Mouse (Mus musculus) forebrain, embryonic 12.5 days (tissue): ENCODE measurements at regions not wholly inside any gene's neighbourhood (a gene's known extent, or its start where the extent isn't known, plus 50 kb on each side); places are given as distances from the start of the nearest gene placed in this dataset.

Experiments used
- ATAC-seq: fragments of 200-750 bp; cut with Nextera tagmentation; 2 replicates; pipeline ENCODE4 v1.8.0; 2017; ENCODE audit warnings: moderate TSS enrichment; ENCODE audit not compliant: low FRiP score
- H3K27ac ChIP-seq: fragments of 300-500 bp; sonication (generic); 2 replicates; pipeline ENCODE4 v1.5.1; 2016; ENCODE audit warnings: mild to moderate bottlenecking
- H3K27me3 ChIP-seq: fragments of 300-500 bp; sonication (generic); 2 replicates; pipeline ENCODE4 v1.6.1; 2016; ENCODE audit warnings: mild to moderate bottlenecking
- H3K36me3 ChIP-seq: fragments of 300-500 bp; sonication (generic); replicated peaks from 2 replicates; pipeline ENCODE4 v1.6.1; 2016; ENCODE audit warnings: mild to moderate bottlenecking
- H3K4me1 ChIP-seq: fragments of 300-500 bp; sonication (generic); 2 replicates; pipeline ENCODE4 v1.6.1; 2016
- H3K4me2 ChIP-seq: fragments of 300-500 bp; sonication (generic); 2 replicates; pipeline ENCODE4 v1.6.1; 2016; ENCODE audit warnings: mild to moderate bottlenecking, moderate library complexity
- H3K4me3 ChIP-seq: fragments of 300-500 bp; sonication (generic); replicated peaks from 2 replicates; pipeline ENCODE4 v1.5.1; 2016; ENCODE audit warnings: mild to moderate bottlenecking
- H3K9ac ChIP-seq: fragments of 300-500 bp; sonication (generic); 2 replicates; pipeline ENCODE4 v1.6.1; 2016; ENCODE audit warnings: mild to moderate bottlenecking
- H3K9me3 ChIP-seq: fragments of 300-500 bp; sonication (generic); 2 replicates; pipeline ENCODE4 v1.6.1; 2016
- whole genome bisulfite sequencing: fragments of 180-500 bp; shearing (Covaris S2); methylation state at CpG from one replicate; pipeline ENCODE4 v1.1.7; 2016; 5-methylcytosine and 5-hydroxymethylcytosine counted together

- Histone ChIP-seq H3K27me3 (no peaks in the 10 kb centered on the region), H3K9me3 (no peaks in the 10 kb centered on the region), H3K27ac (no peak overlapping the region), H3K4me3 (no peak overlapping the region), H3K4me1 (peaks cover 5% of the 10 kb centered on the region), H3K9ac (no peak overlapping the region), H3K36me3 (no peaks in the 10 kb centered on the region), H3K4me2 (no peak overlapping the region)
- no peak for ATAC-seq
- 91% methylated on average over 10 of the region's 10 CpGs for WGBS
These were observed 85.4 kb upstream of the 1700024P04Rik start for GRCm38 (mm10) chr13:99069767-99070166.

- no peak overlapping the region for H3K4me2 ChIP-seq
- H3K36me3 ChIP-seq, result no peaks in the 10 kb centered on the region
- no peak overlapping the region for H3K27ac ChIP-seq
- ATAC-seq, result no peak
- no peak overlapping the region for H3K9ac ChIP-seq
- H3K4me1 ChIP-seq, result peaks cover 8% of the 10 kb centered on the region
- H3K9me3 ChIP-seq, result no peaks in the 10 kb centered on the region
- no peak overlapping the region for H3K4me3 ChIP-seq
- H3K27me3 ChIP-seq, result no peaks in the 10 kb centered on the region
- whole genome bisulfite sequencing, result 87% methylated on average over 1 of the region's 1 CpGs
These were observed 83.1 kb upstream of the 1700024P04Rik start for GRCm38 (mm10) chr13:99067504-99067903.

- Histone ChIP-seq H3K9me3 (no peaks in the 10 kb centered on the region), H3K4me1 (0 out of 2 replicates have a peak, but pooled peaks cover 3% of the 10 kb centered on the region), H3K27me3 (no peaks in the 10 kb centered on the region), H3K4me3 (no peak overlapping the region), H3K9ac (no peak overlapping the region), H3K4me2 (no peak overlapping the region), H3K27ac (no peak overlapping the region), H3K36me3 (no peaks in the 10 kb centered on the region)
- no peak for ATAC-seq
- 71% methylated on average over 4 of the region's 4 CpGs for WGBS
These were observed 79.1 kb upstream of the 1700024P04Rik start for GRCm38 (mm10) chr13:99063431-99063830.

GRCm38 (mm10) chr13:99062936-99063335 lies 78.6 kb upstream of the 1700024P04Rik start:
- Histone ChIP-seq H3K36me3 (no peaks in the 10 kb centered on the region), H3K9ac (no peak overlapping the region), H3K4me1 (0 out of 2 replicates have a peak, but pooled peaks cover 3% of the 10 kb centered on the region), H3K4me2 (no peak overlapping the region), H3K27ac (no peak overlapping the region), H3K9me3 (no peaks in the 10 kb centered on the region), H3K27me3 (no peaks in the 10 kb centered on the region), H3K4me3 (no peak overlapping the region)
- WGBS, result 40% methylated on average over 3 of the region's 3 CpGs
- ATAC-seq, result no peak

GRCm38 (mm10) chr13:99058131-99058970 lies 74.0 kb upstream of the 1700024P04Rik start:
- peaks cover 12% of the 10 kb centered on the region; the same call in 1 of the 2 replicates for H3K4me1 ChIP-seq
- H3K36me3 ChIP-seq, result no peaks in the 10 kb centered on the region
- no peak overlapping the region for H3K4me3 ChIP-seq
- no peak overlapping the region for H3K4me2 ChIP-seq
- no peaks in the 10 kb centered on the region for H3K9me3 ChIP-seq
- 90% methylated on average over 13 of the region's 13 CpGs for WGBS
- ATAC-seq, result no peak
- H3K27ac ChIP-seq, result no peak overlapping the region
- H3K9ac ChIP-seq, result no peak overlapping the region
- 0 out of 2 replicates have a peak, but pooled peaks cover 4% of the 10 kb centered on the region for H3K27me3 ChIP-seq

- Histone ChIP-seq H3K27ac (no peak overlapping the region), H3K36me3 (no peaks in the 10 kb centered on the region), H3K27me3 (0 out of 2 replicates have a peak, but pooled peaks cover 4% of the 10 kb centered on the region), H3K9me3 (no peaks in the 10 kb centered on the region), H3K4me3 (no peak overlapping the region), H3K4me2 (no peak overlapping the region), H3K9ac (no peak overlapping the region), H3K4me1 (peaks cover 11% of the 10 kb centered on the region; the same call in 1 of the 2 replicates)
- no peak for ATAC-seq
- 87% methylated on average over 6 of the region's 6 CpGs for WGBS
These were observed 73.3 kb upstream of the 1700024P04Rik start for GRCm38 (mm10) chr13:99057696-99058095.

GRCm38 (mm10) chr13:99057293-99057588 lies 72.9 kb upstream of the 1700024P04Rik start:
- 0 out of 2 replicates have a peak, but pooled peaks cover 4% of the 10 kb centered on the region for H3K27me3 ChIP-seq
- no peak overlapping the region for H3K4me3 ChIP-seq
- peaks cover 9% of the 10 kb centered on the region; the same call in 1 of the 2 replicates for H3K4me1 ChIP-seq
- no peak overlapping the region for H3K27ac ChIP-seq
- no peaks in the 10 kb centered on the region for H3K36me3 ChIP-seq
- H3K9ac ChIP-seq, result no peak overlapping the region
- 85% methylated on average over 3 of the region's 3 CpGs for WGBS
- no peak for ATAC-seq
- no peaks in the 10 kb centered on the region for H3K9me3 ChIP-seq
- no peak overlapping the region for H3K4me2 ChIP-seq

- H3K4me1 ChIP-seq, result peaks cover 9% of the 10 kb centered on the region; the same call in 1 of the 2 replicates
- no peaks in the 10 kb centered on the region for H3K9me3 ChIP-seq
- H3K4me3 ChIP-seq, result no peak overlapping the region
- no peak overlapping the region for H3K4me2 ChIP-seq
- ATAC-seq, result no peak
- no peaks in the 10 kb centered on the region for H3K36me3 ChIP-seq
- WGBS, result 74% methylated on average over 19 of the region's 19 CpGs
- H3K27me3 ChIP-seq, result 0 out of 2 replicates have a peak, but pooled peaks cover 4% of the 10 kb centered on the region
- H3K9ac ChIP-seq, result no peak overlapping the region
- H3K27ac ChIP-seq, result no peak overlapping the region
These were observed 72.3 kb upstream of the 1700024P04Rik start for GRCm38 (mm10) chr13:99056432-99057292.

- Histone ChIP-seq H3K4me2 (no peak overlapping the region), H3K4me1 (peaks cover 9% of the 10 kb centered on the region; the same call in 1 of the 2 replicates), H3K9ac (no peak overlapping the region), H3K4me3 (no peak overlapping the region), H3K27ac (no peak overlapping the region), H3K36me3 (no peaks in the 10 kb centered on the region), H3K27me3 (0 out of 2 replicates have a peak, but pooled peaks cover 4% of the 10 kb centered on the region), H3K9me3 (no peaks in the 10 kb centered on the region)
- 67% methylated on average over 11 of the region's 11 CpGs for WGBS
- ATAC-seq, result no peak
These were observed 71.4 kb upstream of the 1700024P04Rik start for GRCm38 (mm10) chr13:99055609-99056321.

GRCm38 (mm10) chr13:99052076-99052475 lies 67.7 kb upstream of the 1700024P04Rik start:
- Histone ChIP-seq H3K9me3 (no peaks in the 10 kb centered on the region), H3K9ac (no peak overlapping the region), H3K27me3 (0 out of 2 replicates have a peak, but pooled peaks cover 4% of the 10 kb centered on the region), H3K4me2 (no peak overlapping the region), H3K4me3 (no peak overlapping the region), H3K36me3 (no peaks in the 10 kb centered on the region), H3K27ac (no peak overlapping the region), H3K4me1 (peaks cover 6% of the 10 kb centered on the region; the same call in 1 of the 2 replicates)
- WGBS, result 89% methylated on average over 1 of the region's 1 CpGs
- no peak for ATAC-seq

GRCm38 (mm10) chr13:99049699-99050098 lies 65.3 kb upstream of the 1700024P04Rik start:
- H3K9ac ChIP-seq, result no peak overlapping the region
- ATAC-seq, result no peak
- no peak overlapping the region for H3K4me2 ChIP-seq
- 72% methylated on average over 4 of the region's 4 CpGs for WGBS
- H3K9me3 ChIP-seq, result no peaks in the 10 kb centered on the region
- no peaks in the 10 kb centered on the region for H3K36me3 ChIP-seq
- 0 out of 2 replicates have a peak, but pooled peaks cover 4% of the 10 kb centered on the region for H3K27me3 ChIP-seq
- no peak overlapping the region for H3K27ac ChIP-seq
- H3K4me1 ChIP-seq, result no peaks in the 10 kb centered on the region
- no peak overlapping the region for H3K4me3 ChIP-seq

GRCm38 (mm10) chr13:99048651-99049100 lies 64.3 kb upstream of the 1700024P04Rik start:
- Histone ChIP-seq H3K27ac (no peak overlapping the region), H3K36me3 (no peaks in the 10 kb centered on the region), H3K9ac (no peak overlapping the region), H3K4me2 (no peak overlapping the region), H3K4me1 (no peaks in the 10 kb centered on the region), H3K4me3 (no peak overlapping the region), H3K9me3 (no peaks in the 10 kb centered on the region), H3K27me3 (no peaks in the 10 kb centered on the region)
- 85% methylated on average over 5 of the region's 5 CpGs for WGBS
- no peak for ATAC-seq
